Mouse (Mus musculus) intestine, embryonic 14.5 days (tissue): ENCODE data around the gene Snrnp70. TPM values are rescaled to one million over a fixed set of nuclear protein-coding genes. Genes with fewer than 3 reads are reported as not detected.
A peak's percentile ranks its signal among the peaks of the same experiment; 100 is the strongest.

Source experiments
- ATAC-seq: fragments of 200-750 bp; cut with Nextera tagmentation; replicated peaks from 2 replicates; pipeline ENCODE4 v1.8.0; 2017; ENCODE audit warnings: low read depth, moderate number of reproducible peaks, moderate TSS enrichment, moderate library complexity; ENCODE audit not compliant: low FRiP score, low TSS enrichment
- DNase-seq: peaks from one replicate; pipeline ENCODE4 v3.0.0-alpha.2; 2018; ENCODE audit warnings: low spot score
- H3K27ac ChIP-seq: fragments of 300-500 bp; sonication (generic); 2 replicates; pipeline ENCODE4 v1.5.1; 2014; ENCODE audit warnings: low read depth, mild to moderate bottlenecking, control low read depth
- H3K27me3 ChIP-seq: fragments of 300-500 bp; sonication (generic); replicated peaks from 2 replicates; pipeline ENCODE4 v1.6.1; 2014; ENCODE audit warnings: low read length, control low read depth; ENCODE audit not compliant: control insufficient read depth, insufficient read depth
- H3K36me3 ChIP-seq: fragments of 300-500 bp; sonication (generic); 2 replicates; pipeline ENCODE4 v1.6.1; 2014; ENCODE audit warnings: low read length, control low read depth; ENCODE audit not compliant: control insufficient read depth, insufficient read depth
- H3K4me1 ChIP-seq: fragments of 300-500 bp; sonication (generic); replicated peaks from 2 replicates; pipeline ENCODE4 v1.6.1; 2014; ENCODE audit warnings: low read length, control low read depth, mixed read lengths; ENCODE audit not compliant: control insufficient read depth, insufficient read depth
- H3K4me2 ChIP-seq: fragments of 300-500 bp; sonication (generic); 2 replicates; pipeline ENCODE4 v1.6.1; 2014; ENCODE audit warnings: low read length
- H3K4me3 ChIP-seq: fragments of 300-500 bp; sonication (generic); 2 replicates; pipeline ENCODE4 v1.5.1; 2014; ENCODE audit warnings: low read depth, low read length, control low read depth, mixed read lengths
- H3K9ac ChIP-seq: fragments of 300-500 bp; sonication (generic); 2 replicates; pipeline ENCODE4 v1.6.1; 2014; ENCODE audit warnings: mild to moderate bottlenecking, low read length
- H3K9me3 ChIP-seq: fragments of 300-500 bp; sonication (generic); 2 replicates; pipeline ENCODE4 v1.6.1; 2016; ENCODE audit warnings: low read length, control low read depth; ENCODE audit not compliant: control insufficient read depth
- WGBS: fragments of 180-500 bp; shearing (Covaris S2); extraction: QIAGEN DNeasy Blood & Tissue Kit; methylation state at CpG from one replicate; pipeline ENCODE4 v1.1.7; 2014; 5-methylcytosine and 5-hydroxymethylcytosine counted together
- polyA plus RNA-seq: library from polyadenylated mRNA; unstranded; fragments of >200 nt; fragmentation: Nextera tagmentation; extraction: Ambion mirVana; gene quantifications from 2 replicates; pipeline ENCODE4 v1.2.1, GENCODE M21; 2014

The Snrnp70 gene
- 77.1 and 86.0 TPM in 2 replicates for polyA plus RNA-seq

DNA sequence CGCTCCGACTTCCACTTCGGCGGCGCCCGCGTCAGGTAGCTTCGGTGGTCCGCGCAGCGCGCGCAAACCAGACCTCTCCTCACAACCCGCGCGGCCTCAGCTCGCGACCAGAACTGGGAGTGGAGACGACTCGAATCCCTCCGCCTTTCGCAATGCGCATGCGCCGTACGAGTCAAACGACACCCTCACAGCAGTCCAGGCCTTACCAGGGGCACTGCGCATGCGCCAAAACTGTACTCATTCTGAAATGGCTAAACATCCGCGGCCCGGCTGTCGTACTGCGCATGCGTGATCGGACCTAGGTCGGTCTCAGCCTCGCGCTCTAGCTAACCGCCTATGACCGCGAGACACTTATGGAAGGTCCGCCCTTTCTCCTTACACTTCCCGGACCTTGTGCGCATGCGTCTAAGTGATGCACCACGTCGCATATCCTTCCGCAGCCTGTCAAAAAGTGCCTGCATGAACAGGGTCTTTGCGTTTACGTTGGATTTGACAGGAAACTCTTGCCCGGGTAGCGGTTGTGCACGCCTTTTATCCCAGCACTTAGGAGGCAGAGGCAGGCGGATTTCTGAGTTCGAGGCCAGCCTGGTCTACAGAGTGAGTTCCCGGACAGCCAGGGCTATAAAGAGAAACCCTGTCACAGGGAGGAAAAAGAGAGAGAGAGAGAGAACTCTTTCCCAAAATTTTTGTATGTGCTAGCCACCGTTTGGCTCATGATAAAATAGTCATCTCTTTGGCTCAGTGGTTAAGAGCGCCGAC lies at the start of gene Snrnp70:
Snrnp70 (minus strand) TSS at position 165 of the 759 bp plus-strand sequence.
- Histone ChIP-seq H3K9me3 (no peaks in the 10 kb centered on the region), H3K4me2 (peak within 1 kb of the TSS; percentile 100), H3K27me3 (no peaks in the 10 kb centered on the region), H3K9ac (peak within 1 kb of the TSS; percentile 83), H3K4me3 (peak within 1 kb of the TSS; percentile 91), H3K4me1 (peaks cover 15% of the 10 kb centered on the region), H3K27ac (peak within 1 kb of the TSS; percentile 93), H3K36me3 (peaks cover 27% of the 10 kb centered on the region)
- under 1% methylated on average over 60 of the region's 60 CpGs for WGBS
- DNase-seq: peak; percentile 100
- ATAC-seq: peak; percentile 98

DNA sequence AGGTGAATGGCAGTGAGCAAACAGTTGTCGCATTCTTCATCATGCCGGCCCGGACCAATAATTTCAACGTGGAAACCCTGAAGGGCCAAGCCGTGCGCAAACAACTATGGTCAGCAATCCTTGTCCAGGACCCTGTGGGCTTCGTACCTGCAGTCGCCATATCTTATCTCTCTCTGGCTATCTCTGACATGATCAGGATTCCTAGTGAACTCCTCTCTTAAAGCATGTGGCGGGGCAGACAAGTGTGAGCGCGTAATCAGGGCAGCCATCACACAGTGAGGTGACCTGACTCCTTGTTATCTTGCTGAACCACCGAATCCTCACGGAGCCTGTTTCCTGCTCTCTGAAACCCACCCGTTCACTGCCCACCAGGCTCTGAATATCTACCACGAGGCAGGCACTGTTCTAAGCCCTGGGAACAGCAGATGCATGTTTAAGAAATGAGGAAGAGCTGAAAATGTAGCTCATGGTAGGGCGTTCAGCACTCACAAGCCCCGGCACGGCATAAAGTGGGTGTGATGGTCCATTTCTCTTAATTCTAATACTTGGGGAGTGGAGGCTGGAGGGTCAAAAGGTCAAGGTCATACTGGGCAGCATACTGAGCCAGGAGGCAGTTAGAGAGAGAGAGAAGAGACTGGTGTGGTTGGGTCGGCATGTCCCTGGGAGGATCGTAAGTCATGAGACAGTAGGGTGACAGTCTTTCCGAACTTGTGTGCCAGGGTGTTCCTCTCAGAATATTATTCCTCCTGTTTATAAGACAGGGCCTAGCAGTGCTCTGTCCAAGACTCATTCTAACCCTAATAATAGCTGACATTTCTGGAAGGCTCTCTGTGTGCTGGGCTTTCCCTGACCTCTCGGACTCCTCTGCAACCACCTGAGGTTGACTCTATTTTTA lies 48.2 kb upstream of the Snrnp70 start:
- 82% methylated on average over 22 of the region's 22 CpGs for WGBS
- Histone ChIP-seq H3K4me3 (no peak overlapping the region), H3K9ac (no peak overlapping the region), H3K27ac (no peak overlapping the region), H3K36me3 (peaks cover 61% of the 10 kb centered on the region), H3K27me3 (no peaks in the 10 kb centered on the region), H3K4me1 (0 out of 2 replicates have a peak, but pooled peaks cover 5% of the 10 kb centered on the region), H3K4me2 (no peak overlapping the region), H3K9me3 (no peaks in the 10 kb centered on the region)
- ATAC-seq (no peak), DNase-seq (no peak)

DNA sequence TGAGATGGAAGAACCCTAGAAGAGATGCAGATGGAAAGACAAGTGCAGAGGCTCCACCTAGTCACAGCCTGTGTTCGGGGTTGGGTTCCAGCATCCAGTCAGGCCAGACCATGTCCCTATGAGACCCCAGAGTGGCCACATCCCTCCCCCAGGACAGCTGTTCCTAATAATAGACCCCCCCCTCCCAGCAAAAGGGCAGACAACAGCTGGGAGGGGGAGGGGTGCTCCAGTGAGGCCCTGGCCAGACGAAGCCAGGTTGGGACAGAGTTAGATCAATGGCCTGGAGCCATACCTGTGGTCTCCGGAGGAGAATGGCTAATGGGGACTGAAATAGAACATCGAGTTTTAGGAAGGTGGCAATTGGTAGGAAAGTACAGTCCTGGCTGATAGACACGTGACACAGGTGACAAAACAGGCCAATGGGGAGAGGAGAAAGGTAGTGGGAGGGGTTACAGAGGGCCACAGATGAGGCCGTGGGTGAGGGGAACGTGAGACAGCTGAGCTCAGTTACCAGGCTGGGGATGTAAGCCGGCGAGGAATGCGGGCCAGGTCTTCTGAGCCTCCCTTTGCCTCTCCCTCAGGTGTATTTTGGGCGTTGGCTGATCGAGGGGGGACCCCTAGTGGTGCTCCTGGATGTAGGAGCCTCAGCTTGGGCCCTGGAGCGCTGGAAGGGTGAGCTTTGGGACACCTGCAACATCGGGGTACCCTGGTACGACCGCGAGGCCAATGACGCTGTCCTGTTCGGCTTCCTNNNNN lies 42.2 kb upstream of the Snrnp70 start, which contains the start of gene Ruvbl2:
Ruvbl2 (minus strand) TSS at position 576 of the 756 bp plus-strand sequence.
- H3K9me3 ChIP-seq: no peaks in the 10 kb centered on the region
- WGBS: 25% methylated on average over 19 of the region's 19 CpGs
- H3K27me3 ChIP-seq: no peaks in the 10 kb centered on the region
- H3K4me2 ChIP-seq: peak within 1 kb of the TSS; percentile 18
- H3K36me3 ChIP-seq: peaks cover 25% of the 10 kb centered on the region
- ATAC-seq (no peak), DNase-seq (no peak)
- H3K27ac ChIP-seq: no peak within 1 kb of the TSS
- H3K4me1 ChIP-seq: peaks cover 35% of the 10 kb centered on the region
- H3K4me3 ChIP-seq: no peak within 1 kb of the TSS
- no peak within 1 kb of the TSS for H3K9ac ChIP-seq

DNA sequence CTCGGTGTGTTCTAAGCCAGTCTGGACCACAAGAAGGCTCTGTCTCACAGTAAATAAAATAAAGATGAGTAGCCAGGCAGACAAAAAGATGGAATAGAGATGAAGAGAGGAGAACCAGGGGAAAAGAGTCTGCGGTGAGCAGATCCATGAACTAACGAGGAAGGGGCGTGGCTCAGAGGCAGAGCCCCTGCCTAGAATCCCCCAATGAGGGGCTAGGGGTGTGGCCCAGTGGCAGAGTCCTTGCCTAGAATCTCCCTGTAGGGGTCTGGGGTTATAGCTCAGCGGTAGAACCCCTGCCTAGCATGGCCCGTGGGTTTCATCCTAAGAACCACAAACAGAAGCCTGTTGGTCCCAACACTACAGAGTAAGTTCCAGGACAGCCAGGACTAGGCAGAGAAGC lies 41.5 kb upstream of the Snrnp70 start:
- peaks cover 22% of the 10 kb centered on the region for H3K36me3 ChIP-seq
- peaks cover 35% of the 10 kb centered on the region for H3K4me1 ChIP-seq
- peak overlapping the region; percentile 4; the same call in 1 of the 2 replicates for H3K4me2 ChIP-seq
- no peak overlapping the region for H3K27ac ChIP-seq
- ATAC-seq (no peak), DNase-seq (no peak)
- WGBS: 35% methylated on average over 6 of the region's 6 CpGs
- H3K9me3 ChIP-seq: no peaks in the 10 kb centered on the region
- H3K9ac ChIP-seq: no peak overlapping the region
- H3K4me3 ChIP-seq: no peak overlapping the region
- H3K27me3 ChIP-seq: no peaks in the 10 kb centered on the region

DNA sequence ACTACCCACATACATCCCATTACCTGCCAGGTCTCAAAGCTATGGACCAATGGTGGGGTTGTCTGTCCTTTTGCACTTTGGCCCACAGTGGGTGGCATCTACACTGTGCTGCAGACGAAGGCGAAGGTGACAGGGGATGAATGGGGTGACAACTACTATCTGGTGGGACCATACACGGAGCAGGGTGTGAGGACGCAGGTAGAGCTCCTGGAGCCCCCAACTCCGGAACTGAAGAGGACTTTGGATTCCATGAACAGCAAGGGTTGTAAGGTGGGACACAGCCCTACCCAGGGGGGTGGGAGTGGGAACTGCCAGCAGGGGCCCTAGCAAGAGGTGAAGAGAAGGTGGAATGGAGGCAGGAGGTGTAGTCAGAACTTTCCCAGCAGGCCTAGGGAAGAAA lies 40.9 kb upstream of the Snrnp70 start:
- Histone ChIP-seq H3K27ac (no peak overlapping the region), H3K4me3 (no peak overlapping the region), H3K36me3 (peaks cover 23% of the 10 kb centered on the region), H3K9me3 (no peaks in the 10 kb centered on the region), H3K9ac (no peak overlapping the region), H3K27me3 (no peaks in the 10 kb centered on the region), H3K4me1 (peaks cover 35% of the 10 kb centered on the region), H3K4me2 (no peak overlapping the region)
- 87% methylated on average over 5 of the region's 5 CpGs for WGBS
- no peak for DNase-seq
- ATAC-seq: no peak

DNA sequence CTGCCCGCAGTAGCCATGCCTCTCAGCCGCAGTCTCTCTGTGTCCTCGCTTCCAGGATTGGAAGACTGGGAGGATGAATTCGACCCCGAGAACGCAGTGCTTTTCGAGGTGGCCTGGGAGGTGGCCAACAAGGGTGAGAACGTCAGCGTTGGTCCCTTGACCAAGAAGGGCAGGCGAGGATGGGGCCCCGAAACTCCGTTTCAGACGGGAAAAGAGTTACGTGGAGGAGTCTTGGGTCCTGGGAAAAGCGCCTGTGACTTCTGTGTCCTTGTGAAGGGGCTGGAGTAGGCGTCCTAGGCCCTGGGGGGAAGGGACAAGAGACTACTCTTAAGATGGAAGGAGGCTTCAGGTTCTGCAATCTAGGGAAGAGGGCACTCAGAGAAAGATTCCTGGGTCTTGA lies 39.5 kb upstream of the Snrnp70 start:
- ATAC-seq (no peak), DNase-seq (no peak)
- Histone ChIP-seq H3K9ac (peak overlapping the region; percentile 83), H3K4me1 (peaks cover 35% of the 10 kb centered on the region), H3K9me3 (no peaks in the 10 kb centered on the region), H3K36me3 (peaks cover 23% of the 10 kb centered on the region), H3K27me3 (no peaks in the 10 kb centered on the region), H3K4me3 (peak overlapping the region; percentile 95), H3K4me2 (peak overlapping the region; percentile 94), H3K27ac (peak overlapping the region; percentile 49)
- WGBS: 2% methylated on average over 16 of the region's 16 CpGs

DNA sequence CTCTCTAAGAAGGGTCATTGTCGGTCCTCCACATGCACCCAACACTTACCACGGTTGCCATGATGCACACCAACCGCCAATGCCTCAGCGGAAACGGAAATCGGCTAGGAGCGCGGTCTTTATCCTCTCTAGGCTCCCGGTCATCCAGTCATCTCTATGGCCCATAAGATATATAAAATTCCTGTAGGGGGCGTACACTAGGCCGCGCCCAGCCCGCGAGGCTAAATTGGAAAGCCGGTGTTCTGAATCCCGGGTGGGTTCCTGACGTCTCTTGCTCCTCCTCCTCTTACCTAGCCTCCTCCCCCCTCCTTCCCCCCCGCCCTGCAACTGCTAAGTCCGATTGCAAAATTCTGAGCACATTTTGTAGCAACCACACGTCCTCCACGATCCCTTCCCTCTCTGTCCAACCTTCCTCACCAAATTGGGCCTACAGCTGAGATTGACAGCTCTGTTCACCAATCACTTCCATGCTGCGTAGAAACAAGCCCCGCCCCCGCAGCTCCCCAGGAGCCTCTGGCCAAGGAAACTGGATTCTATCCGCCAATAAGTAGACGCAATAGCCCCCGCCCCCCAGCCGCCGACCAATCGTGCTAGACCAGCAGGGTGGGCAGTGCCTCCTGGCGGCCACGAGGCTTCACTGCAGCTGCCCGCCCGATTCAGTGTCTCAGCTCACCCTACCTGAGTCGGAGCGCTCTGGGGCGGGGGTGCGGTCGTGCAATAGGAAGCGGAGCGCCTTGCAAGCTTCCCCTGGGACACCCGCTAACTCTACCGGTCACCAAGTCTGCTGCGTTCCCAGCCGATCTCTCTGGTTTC lies 38.9 kb upstream of the Snrnp70 start, which contains the start of gene Gys1:
Gys1 (plus strand) TSS at position 642 of the 813 bp plus-strand sequence.
- Histone ChIP-seq H3K36me3 (peaks cover 22% of the 10 kb centered on the region), H3K4me3 (peak within 1 kb of the TSS; percentile 95), H3K27me3 (no peaks in the 10 kb centered on the region), H3K9ac (peak within 1 kb of the TSS; percentile 83), H3K4me2 (peak within 1 kb of the TSS; percentile 94), H3K9me3 (no peaks in the 10 kb centered on the region), H3K27ac (peak within 1 kb of the TSS; percentile 73), H3K4me1 (peaks cover 35% of the 10 kb centered on the region)
- under 1% methylated on average over 45 of the region's 45 CpGs for WGBS
- DNase-seq (peak; percentile 100), ATAC-seq (peak; percentile 98)
